Mouse (Mus musculus): ENCODE measurements around the gene Cdk15.

DNA sequence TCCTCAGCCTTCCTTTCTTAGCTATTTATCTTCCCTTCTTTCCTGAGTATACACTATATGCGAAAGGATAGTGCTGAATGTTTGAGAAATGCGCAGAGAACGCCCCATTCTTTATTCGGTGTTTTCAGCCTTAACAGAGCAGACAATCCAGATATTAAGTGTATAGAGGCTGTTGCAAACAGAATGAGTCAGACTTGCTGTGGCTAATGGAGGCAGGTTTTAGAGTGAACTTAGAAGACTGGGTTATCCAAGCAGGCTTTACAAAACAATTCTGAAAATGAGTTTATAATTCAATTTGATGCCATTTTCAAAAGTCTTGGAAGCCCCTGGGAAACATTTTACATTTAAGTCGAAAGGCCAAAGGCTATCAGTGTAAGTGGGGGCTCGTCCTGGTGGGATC, 12.8 kb downstream of the Cdk15 start:
- no peak for TF ChIP-seq SRF (IDR thresholded peaks at IDR 0.05; ENCODE audit: control insufficient read depth, insufficient read length, low read depth)
- no peak for TF ChIP-seq POLR2AphosphoS2 (IDR thresholded peaks at IDR 0.05; ENCODE audit: insufficient read length, low read depth)
